ENCODE assay signal across 8 mouse cellular contexts in genomic region chr15:96254356-96254755, GRCm38 (mm10). TPM values are rescaled to one million over a fixed set of nuclear protein-coding genes. Genes with fewer than 3 reads are reported as not detected.
DNase-seq lines count a peak whose midpoint lies in the region; ATAC-seq and TF ChIP-seq lines count a peak whose summit lies in the region.

No protein-coding gene starts in this region.

- no peak overlapping the region for H3K27ac ChIP-seq in lung, embryonic 15.5 days
- peak overlapping the region; percentile 53; the same call in 1 of the 2 replicates for H3K27ac ChIP-seq in forebrain, embryonic 10.5 days
- H3K27ac ChIP-seq in limb, embryonic 11.5 days (replicated peaks; ENCODE audit: low read depth, low read length): no peak overlapping the region
- H3K27ac ChIP-seq in olfactory bulb, adult 2 months (ENCODE audit: insufficient read depth, low read depth, low read length): no peak overlapping the region

- peak overlapping the region; percentile 57 for H3K4me2 ChIP-seq in lung, embryonic 15.5 days
- H3K4me2 ChIP-seq in limb, embryonic 11.5 days (ENCODE audit: low read depth, severe bottlenecking): peak overlapping the region; percentile 52

- no peaks in the 10 kb centered on the region for H3K36me3 ChIP-seq in lung, embryonic 15.5 days
- no peaks in the 10 kb centered on the region for H3K36me3 ChIP-seq in forebrain, embryonic 10.5 days (replicated peaks)
- H3K36me3 ChIP-seq in limb, embryonic 11.5 days (ENCODE audit: control insufficient read depth, insufficient read depth, low read length): no peaks in the 10 kb centered on the region

- no peak for DNase-seq in lung, postnatal 36 days
- no peak for DNase-seq in forebrain, embryonic 10.5 days (ENCODE audit: extremely low spot score, low spot score)
- peak; percentile 39 for DNase-seq in limb, embryonic 11.5 days (ENCODE audit: low spot score)
- DNase-seq in adipocyte (ENCODE audit: low spot score): no peak
- no peak for DNase-seq in spleen, postnatal 36 days (ENCODE audit: low spot score in 2 of 2)
- no peak for DNase-seq in ovary, postnatal 10 days (ENCODE audit: low spot score)

- no peak overlapping the region for H3K9ac ChIP-seq in lung, embryonic 15.5 days
- H3K9ac ChIP-seq in limb, embryonic 11.5 days (ENCODE audit: low read length): 0 out of 2 replicates have a peak overlapping the region, but pooled peaks have one; percentile 7

- under 1% methylated on average over 17 of the region's 17 CpGs for WGBS in lung, embryonic 15.5 days
- WGBS in forebrain, embryonic 10.5 days: 2% methylated on average over 17 of the region's 17 CpGs
- 7% methylated on average over 17 of the region's 17 CpGs for WGBS in limb, embryonic 11.5 days
- under 1% methylated on average over 17 of the region's 17 CpGs for WGBS in olfactory bulb, adult 2 months

- TF ChIP-seq POLR2A in olfactory bulb, adult 2 months (IDR thresholded peaks at IDR 0.05; ENCODE audit: insufficient read depth, low read depth, low read length): no peak

- no peaks in the 10 kb centered on the region for H3K9me3 ChIP-seq in lung, embryonic 15.5 days
- peaks cover under 1% of the 10 kb centered on the region; the same call in 1 of the 2 replicates for H3K9me3 ChIP-seq in forebrain, embryonic 10.5 days
- no peaks in the 10 kb centered on the region for H3K9me3 ChIP-seq in limb, embryonic 11.5 days (ENCODE audit: control insufficient read depth, low read length)

- H3K4me1 ChIP-seq in lung, embryonic 15.5 days: peaks cover 14% of the 10 kb centered on the region; the same call in 1 of the 2 replicates
- H3K4me1 ChIP-seq in forebrain, embryonic 10.5 days: peaks cover 14% of the 10 kb centered on the region
- no peaks in the 10 kb centered on the region for H3K4me1 ChIP-seq in limb, embryonic 11.5 days (ENCODE audit: control insufficient read depth, insufficient read depth, low read length)
- peaks cover 7% of the 10 kb centered on the region for H3K4me1 ChIP-seq in olfactory bulb, adult 2 months (ENCODE audit: control insufficient read depth, insufficient read depth, low read length)

- ATAC-seq in lung, embryonic 15.5 days (ENCODE audit: borderline replicate concordance, extremely low read depth, low FRiP score, low TSS enrichment): no peak
- ATAC-seq in limb, embryonic 11.5 days (ENCODE audit: insufficient number of reproducible peaks, low FRiP score, low TSS enrichment, low read depth): no peak

- peak overlapping the region; percentile 25 for H3K4me3 ChIP-seq in lung, embryonic 15.5 days
- peak overlapping the region; percentile 46 for H3K4me3 ChIP-seq in forebrain, embryonic 10.5 days
- peak overlapping the region; percentile 10; the same call in 1 of the 2 replicates for H3K4me3 ChIP-seq in limb, embryonic 11.5 days (ENCODE audit: low read depth, low read length)
- H3K4me3 ChIP-seq in olfactory bulb, adult 2 months (ENCODE audit: insufficient read depth, low read depth, low read length): peak overlapping the region; percentile 40

- H3K27me3 ChIP-seq in lung, embryonic 15.5 days: no peaks in the 10 kb centered on the region
- H3K27me3 ChIP-seq in forebrain, embryonic 10.5 days (ENCODE audit: poor library complexity, severe bottlenecking): 0 out of 2 replicates have a peak, but pooled peaks cover 9% of the 10 kb centered on the region
- no peaks in the 10 kb centered on the region for H3K27me3 ChIP-seq in limb, embryonic 11.5 days (ENCODE audit: control insufficient read depth, insufficient read depth, low read length)

- no peak for TF ChIP-seq CTCF in olfactory bulb, adult 2 months (IDR thresholded peaks at IDR 0.05; ENCODE audit: insufficient read depth, low read depth, low read length)

RNA-seq across cellular contexts. Expression of gene Arid2, which starts 33.0 kb away (rescaled TPM):
- 20.8 and 21.7 TPM in 2 replicates for polyA plus RNA-seq in lung, embryonic 15.5 days (2015; fragmentation: Nextera tagmentation; extraction: Ambion mirVana)
- 28.7 and 29.0 TPM in 2 replicates for polyA plus RNA-seq in forebrain, embryonic 10.5 days (2016; fragmentation: Nextera tagmentation; extraction: Ambion mirVana)
- polyA plus RNA-seq in limb, embryonic 11.5 days (2014; fragmentation: Nextera tagmentation; extraction: Ambion mirVana): 41.9 and 45.0 TPM in 2 replicates
- polyA plus RNA-seq in olfactory bulb, adult 2 months (2012; ENCODE audit: insufficient read depth, insufficient read length, low replicate concordance, missing spikeins): 35.6 TPM in 1 of 2 replicates, not detected in the other
